Mouse (Mus musculus) embryonic facial prominence, embryonic 11.5 days (tissue): Measurements from ENCODE around the gene Bclaf3. TPM values are rescaled to one million over a fixed set of nuclear protein-coding genes. Genes with fewer than 3 reads are reported as not detected.
"Not testable (repeated sequence)": the region's sequence is repeated elsewhere in the genome, so short reads cannot be mapped to it uniquely, and the experiment has no call there.

Experiments
- ATAC-seq: fragments of 200-750 bp; cut with Nextera tagmentation; replicated peaks from 2 replicates; pipeline ENCODE4 v1.8.0; 2017; ENCODE audit warnings: low read depth; ENCODE audit not compliant: insufficient number of reproducible peaks, low FRiP score, low TSS enrichment
- DNase-seq: peaks from one replicate; pipeline ENCODE4 v3.0.0-alpha.2; 2015; ENCODE audit warnings: low spot score
- H3K27ac ChIP-seq: fragments of 300-500 bp; sonication (generic); replicated peaks from 2 replicates; pipeline ENCODE4 v1.5.1; 2014; ENCODE audit warnings: mild to moderate bottlenecking, low read depth, low read length, control low read depth
- H3K27me3 ChIP-seq: fragments of 300-500 bp; sonication (generic); 2 replicates; pipeline ENCODE4 v1.6.1; 2014; ENCODE audit warnings: mild to moderate bottlenecking, low read length, moderate library complexity, mixed read lengths; ENCODE audit not compliant: control insufficient read depth, insufficient read depth
- H3K36me3 ChIP-seq: fragments of 300-500 bp; sonication (generic); replicated peaks from 2 replicates; pipeline ENCODE4 v1.6.1; 2014; ENCODE audit warnings: low read depth, mild to moderate bottlenecking, low read length, moderate library complexity, mixed read lengths; ENCODE audit not compliant: control insufficient read depth, insufficient read depth
- H3K4me1 ChIP-seq: fragments of 300-500 bp; sonication (generic); 2 replicates; pipeline ENCODE4 v1.6.1; 2014; ENCODE audit warnings: low read length, mixed read lengths; ENCODE audit not compliant: control insufficient read depth, insufficient read depth
- H3K4me2 ChIP-seq: fragments of 300-500 bp; sonication (generic); 2 replicates; pipeline ENCODE4 v1.6.1; 2014; ENCODE audit warnings: low read depth, mild to moderate bottlenecking, control low read depth, low read length, moderate library complexity
- H3K4me3 ChIP-seq: fragments of 300-500 bp; sonication (generic); 2 replicates; pipeline ENCODE4 v1.5.1; 2014; ENCODE audit warnings: low read depth, low read length, control low read depth
- H3K9ac ChIP-seq: fragments of 300-500 bp; sonication (generic); replicated peaks from 2 replicates; pipeline ENCODE4 v1.6.1; 2014; ENCODE audit warnings: mild to moderate bottlenecking, control low read depth, low read length
- H3K9me3 ChIP-seq: fragments of 300-500 bp; sonication (generic); replicated peaks from 2 replicates; pipeline ENCODE4 v1.6.1; 2016; ENCODE audit warnings: mild to moderate bottlenecking, low read length, inconsistent platforms, mixed read lengths; ENCODE audit not compliant: control insufficient read depth
- WGBS: fragments of 180-500 bp; shearing (Covaris S2); extraction: QIAGEN DNeasy Blood & Tissue Kit; methylation state at CpG from one replicate; pipeline ENCODE4 v1.1.7; 2014; 5-methylcytosine and 5-hydroxymethylcytosine counted together
- polyA plus RNA-seq: library from polyadenylated mRNA; unstranded; fragments of >200 nt; fragmentation: Nextera tagmentation; extraction: Ambion mirVana; gene quantifications from 2 replicates; pipeline ENCODE4 v1.2.1, GENCODE M21; 2014

Bclaf3 gene
- polyA plus RNA-seq = 19.9 and 21.5 TPM in 2 replicates

- DNase-seq (no peak), ATAC-seq (no peak)
- H3K4me2 ChIP-seq = no peak within 1 kb of the TSS
- WGBS = 79% methylated on average over 6 of the region's 6 CpGs
- H3K27ac ChIP-seq = no peak within 1 kb of the TSS
- H3K4me1 ChIP-seq = no peaks in the 10 kb centered on the region
- H3K4me3 ChIP-seq = no peak within 1 kb of the TSS
- no peak within 1 kb of the TSS for H3K9ac ChIP-seq
- no peaks in the 10 kb centered on the region for H3K36me3 ChIP-seq
- H3K9me3 ChIP-seq = no peaks in the 10 kb centered on the region
- H3K27me3 ChIP-seq = no peaks in the 10 kb centered on the region
Observed at GRCm38 (mm10) chrX:159526388-159526787, at the start of gene Bclaf3. Gene Bclaf3, plus strand, starts transcription at chrX:159526688.

- not testable (repeated sequence) for H3K9ac ChIP-seq, H3K27me3 ChIP-seq, H3K9me3 ChIP-seq, ATAC-seq, H3K36me3 ChIP-seq, H3K4me2 ChIP-seq, DNase-seq, H3K4me1 ChIP-seq, H3K27ac ChIP-seq, H3K4me3 ChIP-seq
- 79% methylated on average over 4 of the region's 4 CpGs for WGBS
Observed at GRCm38 (mm10) chrX:159478243-159478940, 48.1 kb upstream of the Bclaf3 start.

GRCm38 (mm10) chrX:159484247-159484646 lies 42.2 kb upstream of the Bclaf3 start:
- Histone ChIP-seq H3K27me3 (no peaks in the 10 kb centered on the region), H3K4me2 (no peak overlapping the region), H3K9ac (no peak overlapping the region), H3K36me3 (no peaks in the 10 kb centered on the region), H3K4me1 (no peaks in the 10 kb centered on the region), H3K27ac (no peak overlapping the region), H3K9me3 (no peaks in the 10 kb centered on the region), H3K4me3 (no peak overlapping the region)
- 90% methylated on average over 1 of the region's 1 CpGs for WGBS
- no peak for DNase-seq
- ATAC-seq = no peak

- no peaks in the 10 kb centered on the region for H3K27me3 ChIP-seq
- H3K27ac ChIP-seq = no peak overlapping the region
- H3K9ac ChIP-seq = no peak overlapping the region
- no peaks in the 10 kb centered on the region for H3K9me3 ChIP-seq
- H3K4me2 ChIP-seq = no peak overlapping the region
- H3K4me3 ChIP-seq = no peak overlapping the region
- ATAC-seq (no peak), DNase-seq (no peak)
- 44% methylated on average over 2 of the region's 2 CpGs for WGBS
- H3K4me1 ChIP-seq = no peaks in the 10 kb centered on the region
- no peaks in the 10 kb centered on the region for H3K36me3 ChIP-seq
Observed at GRCm38 (mm10) chrX:159503181-159503580, 23.3 kb upstream of the Bclaf3 start.

GRCm38 (mm10) chrX:159508331-159509036 lies 18.0 kb upstream of the Bclaf3 start:
- H3K4me3 ChIP-seq = no peak overlapping the region
- DNase-seq (no peak), ATAC-seq (no peak)
- 62% methylated on average over 19 of the region's 19 CpGs for WGBS
- no peak overlapping the region for H3K4me2 ChIP-seq
- no peak overlapping the region for H3K27ac ChIP-seq
- no peaks in the 10 kb centered on the region for H3K4me1 ChIP-seq
- no peaks in the 10 kb centered on the region for H3K9me3 ChIP-seq
- H3K9ac ChIP-seq = no peak overlapping the region
- H3K27me3 ChIP-seq = no peaks in the 10 kb centered on the region
- no peaks in the 10 kb centered on the region for H3K36me3 ChIP-seq

- DNase-seq = no peak
- no peak overlapping the region for H3K27ac ChIP-seq
- no peak overlapping the region for H3K4me3 ChIP-seq
- H3K9me3 ChIP-seq = no peaks in the 10 kb centered on the region
- H3K9ac ChIP-seq = no peak overlapping the region
- H3K4me2 ChIP-seq = no peak overlapping the region
- WGBS = 69% methylated on average over 4 of the region's 4 CpGs
- no peak for ATAC-seq
- no peaks in the 10 kb centered on the region for H3K4me1 ChIP-seq
- H3K27me3 ChIP-seq = no peaks in the 10 kb centered on the region
- H3K36me3 ChIP-seq = no peaks in the 10 kb centered on the region
Observed at GRCm38 (mm10) chrX:159509042-159509441, 17.4 kb upstream of the Bclaf3 start.

GRCm38 (mm10) chrX:159509847-159510715 lies 16.4 kb upstream of the Bclaf3 start:
- DNase-seq = no peak
- ATAC-seq = no peak
- Histone ChIP-seq H3K4me2 (no peak overlapping the region), H3K36me3 (no peaks in the 10 kb centered on the region), H3K9me3 (no peaks in the 10 kb centered on the region), H3K9ac (no peak overlapping the region), H3K4me1 (no peaks in the 10 kb centered on the region), H3K27ac (no peak overlapping the region), H3K27me3 (no peaks in the 10 kb centered on the region), H3K4me3 (no peak overlapping the region)
- 77% methylated on average over 19 of the region's 19 CpGs for WGBS

- Histone ChIP-seq H3K9ac (no peak overlapping the region), H3K4me1 (no peaks in the 10 kb centered on the region), H3K4me2 (no peak overlapping the region), H3K4me3 (no peak overlapping the region), H3K27ac (no peak overlapping the region), H3K27me3 (no peaks in the 10 kb centered on the region), H3K36me3 (no peaks in the 10 kb centered on the region), H3K9me3 (no peaks in the 10 kb centered on the region)
- 73% methylated on average over 9 of the region's 9 CpGs for WGBS
- ATAC-seq (no peak), DNase-seq (no peak)
Observed at GRCm38 (mm10) chrX:159510716-159511051, 15.8 kb upstream of the Bclaf3 start.
